Mouse (Mus musculus) embryonic facial prominence, embryonic 14.5 days (tissue): ENCODE data around the gene Ptma. TPM values are rescaled to one million over a fixed set of nuclear protein-coding genes. Genes with fewer than 3 reads are reported as not detected.

ENCODE experiments used
- ATAC-seq: fragments of 200-750 bp; cut with Nextera tagmentation; 2 replicates; pipeline ENCODE4 v1.8.0; 2017; ENCODE audit warnings: low read depth, moderate number of reproducible peaks, moderate TSS enrichment
- DNase-seq: peaks from one replicate; pipeline ENCODE4 v3.0.0-alpha.2; 2015; ENCODE audit warnings: low spot score
- H3K27ac ChIP-seq: fragments of 300-500 bp; sonication (generic); replicated peaks from 2 replicates; pipeline ENCODE4 v1.5.1; 2014; ENCODE audit warnings: low read depth, mild to moderate bottlenecking, low read length, moderate library complexity
- H3K27me3 ChIP-seq: fragments of 300-500 bp; sonication (generic); replicated peaks from 2 replicates; pipeline ENCODE4 v1.6.1; 2014; ENCODE audit warnings: low read length; ENCODE audit not compliant: control insufficient read depth, insufficient read depth
- H3K36me3 ChIP-seq: fragments of 300-500 bp; sonication (generic); 2 replicates; pipeline ENCODE4 v1.6.1; 2014; ENCODE audit warnings: low read length, mixed read lengths; ENCODE audit not compliant: control insufficient read depth, insufficient read depth
- H3K4me1 ChIP-seq: fragments of 300-500 bp; sonication (generic); 2 replicates; pipeline ENCODE4 v1.6.1; 2014; ENCODE audit warnings: antibody characterized with exemption, low read length; ENCODE audit not compliant: control insufficient read depth, insufficient read depth
- H3K4me2 ChIP-seq: fragments of 300-500 bp; sonication (generic); 2 replicates; pipeline ENCODE4 v1.6.1; 2014; ENCODE audit warnings: low read depth, mild to moderate bottlenecking, low read length, moderate library complexity, mixed read lengths
- H3K4me3 ChIP-seq: fragments of 300-500 bp; sonication (generic); 2 replicates; pipeline ENCODE4 v1.5.1; 2014; ENCODE audit warnings: low read depth, mild to moderate bottlenecking, low read length
- H3K9ac ChIP-seq: fragments of 300-500 bp; sonication (generic); 2 replicates; pipeline ENCODE4 v1.6.1; 2014; ENCODE audit warnings: low read depth, mild to moderate bottlenecking, low read length, moderate library complexity, mixed read lengths
- H3K9me3 ChIP-seq: fragments of 300-500 bp; sonication (generic); 2 replicates; pipeline ENCODE4 v1.6.1; 2016; ENCODE audit warnings: low read length; ENCODE audit not compliant: control insufficient read depth
- WGBS: fragments of 180-500 bp; shearing (Covaris S2); extraction: QIAGEN DNeasy Blood & Tissue Kit; methylation state at CpG from one replicate; pipeline ENCODE4 v1.1.7; 2014; 5-methylcytosine and 5-hydroxymethylcytosine counted together
- polyA plus RNA-seq: library from polyadenylated mRNA; unstranded; fragments of >200 nt; fragmentation: Nextera tagmentation; extraction: Ambion mirVana; gene quantifications from 2 replicates; pipeline ENCODE4 v1.2.1, GENCODE M21; 2014

The Ptma gene
- polyA plus RNA-seq, 1 experiment from 2014 or later, result 1,814 TPM

- no peak overlapping the region for H3K9ac ChIP-seq
- H3K36me3 ChIP-seq, result no peaks in the 10 kb centered on the region
- no peaks in the 10 kb centered on the region for H3K9me3 ChIP-seq
- WGBS, result 70% methylated on average over 3 of the region's 3 CpGs
- no peaks in the 10 kb centered on the region for H3K27me3 ChIP-seq
- H3K4me3 ChIP-seq, result no peak overlapping the region
- peaks cover 5% of the 10 kb centered on the region; the same call in 1 of the 2 replicates for H3K4me1 ChIP-seq
- H3K4me2 ChIP-seq, result no peak overlapping the region
- no peak for DNase-seq
- no peak overlapping the region for H3K27ac ChIP-seq
- ATAC-seq, result no peak
These were observed 9.4 kb upstream of the Ptma start for GRCm38 (mm10) chr1:86517076-86517475.

- ATAC-seq, result no peak
These were observed 6.2 kb upstream of the Ptma start for GRCm38 (mm10) chr1:86520361-86520760.

GRCm38 (mm10) chr1:86522286-86522871, 4.1 kb upstream of the Ptma start:
- no peaks in the 10 kb centered on the region for H3K9me3 ChIP-seq
- no peak for ATAC-seq

More at GRCm38 (mm10) chr1:86520361-86520760, 6.2 kb upstream of the Ptma start:
- Histone ChIP-seq H3K4me1 (peaks cover 25% of the 10 kb centered on the region; the same call in 1 of the 2 replicates), H3K4me2 (no peak overlapping the region), H3K36me3 (no peaks in the 10 kb centered on the region), H3K27ac (no peak overlapping the region), H3K9me3 (no peaks in the 10 kb centered on the region), H3K9ac (no peak overlapping the region), H3K4me3 (no peak overlapping the region), H3K27me3 (no peaks in the 10 kb centered on the region)
- WGBS, result 35% methylated on average over 7 of the region's 7 CpGs
- no peak for DNase-seq

GRCm38 (mm10) chr1:86523776-86524618, 2.5 kb upstream of the Ptma start:
- 77% methylated on average over 8 of the region's 8 CpGs for WGBS
- Histone ChIP-seq H3K4me2 (peak overlapping the region; percentile 94), H3K4me3 (no peak overlapping the region), H3K27ac (peak overlapping the region; percentile 100), H3K9ac (peak overlapping the region; percentile 69), H3K36me3 (peaks cover 4% of the 10 kb centered on the region), H3K9me3 (no peaks in the 10 kb centered on the region), H3K4me1 (peaks cover 25% of the 10 kb centered on the region; the same call in 1 of the 2 replicates), H3K27me3 (no peaks in the 10 kb centered on the region)
- DNase-seq (no peak), ATAC-seq (no peak)

More at GRCm38 (mm10) chr1:86522286-86522871, 4.1 kb upstream of the Ptma start:
- Histone ChIP-seq H3K27ac (peak overlapping the region; percentile 81), H3K4me2 (no peak overlapping the region), H3K4me3 (no peak overlapping the region), H3K9ac (peak overlapping the region; percentile 20; the same call in 1 of the 2 replicates), H3K4me1 (peaks cover 25% of the 10 kb centered on the region; the same call in 1 of the 2 replicates), H3K27me3 (no peaks in the 10 kb centered on the region), H3K36me3 (no peaks in the 10 kb centered on the region)
- 32% methylated on average over 5 of the region's 7 CpGs for WGBS
- peak; percentile 84 for DNase-seq

GRCm38 (mm10) chr1:86524619-86525498, 1.7 kb upstream of the Ptma start:
- peak overlapping the region; percentile 100 for H3K27ac ChIP-seq
- H3K36me3 ChIP-seq, result peaks cover 12% of the 10 kb centered on the region
- no peaks in the 10 kb centered on the region for H3K27me3 ChIP-seq
- DNase-seq (peak; percentile 99), ATAC-seq (peak; percentile 77)
- H3K9me3 ChIP-seq, result no peaks in the 10 kb centered on the region
- peak overlapping the region; percentile 94 for H3K4me2 ChIP-seq
- peak overlapping the region; percentile 99 for H3K4me3 ChIP-seq
- H3K4me1 ChIP-seq, result peaks cover 32% of the 10 kb centered on the region
- 2% methylated on average over 51 of the region's 53 CpGs for WGBS
- H3K9ac ChIP-seq, result peak overlapping the region; percentile 90

- peak overlapping the region; percentile 90 for H3K9ac ChIP-seq
- ATAC-seq, result peak; percentile 1
- peak; percentile 77 for DNase-seq
- H3K4me2 ChIP-seq, result peak overlapping the region; percentile 94
- WGBS, result under 1% methylated on average over 36 of the region's 44 CpGs
- peaks cover 32% of the 10 kb centered on the region for H3K4me1 ChIP-seq
- H3K9me3 ChIP-seq, result no peaks in the 10 kb centered on the region
- peak overlapping the region; percentile 99 for H3K4me3 ChIP-seq
- H3K27ac ChIP-seq, result peak overlapping the region; percentile 100
- no peaks in the 10 kb centered on the region for H3K27me3 ChIP-seq
- H3K36me3 ChIP-seq, result peaks cover 14% of the 10 kb centered on the region
These were observed 919 bp upstream of the Ptma start for GRCm38 (mm10) chr1:86525499-86526115.

GRCm38 (mm10) chr1:86526789-86527598, 468 bp downstream of the Ptma start:
- 1% methylated on average over 88 of the region's 111 CpGs for WGBS
- peak overlapping the region; percentile 96 for H3K27ac ChIP-seq
- H3K9me3 ChIP-seq, result no peaks in the 10 kb centered on the region
- peak overlapping the region; percentile 99 for H3K4me3 ChIP-seq
- peaks cover 37% of the 10 kb centered on the region for H3K4me1 ChIP-seq
- ATAC-seq, result no peak
- peak; percentile 23 for DNase-seq
- H3K36me3 ChIP-seq, result peaks cover 25% of the 10 kb centered on the region
- peak overlapping the region; percentile 87; the same call in 1 of the 2 replicates for H3K4me2 ChIP-seq
- no peaks in the 10 kb centered on the region for H3K27me3 ChIP-seq
- peak overlapping the region; percentile 100 for H3K9ac ChIP-seq
